Mouse (Mus musculus) left cerebral cortex, adult 8-10 months (tissue): ENCODE data around the gene Synpo2. TPM values are rescaled to one million over a fixed set of nuclear protein-coding genes. Genes with fewer than 3 reads are reported as not detected.

Experiments
- DNase-seq, 2 experiments: peaks; one replicate each; pipeline ENCODE4 v3.0.0; 2022; ENCODE audit warnings: low spot score in 2 of 2
- total RNA-seq, 4 experiments: library from RNA; stranded (reverse); gene quantifications; 2 replicates each; pipeline ENCODE4 v1.2.4; 2022

Synpo2 gene
- total RNA-seq, 4 experiments from 2014 or later, result 4.2 to 8.1 (median 4.5) TPM

DNA sequence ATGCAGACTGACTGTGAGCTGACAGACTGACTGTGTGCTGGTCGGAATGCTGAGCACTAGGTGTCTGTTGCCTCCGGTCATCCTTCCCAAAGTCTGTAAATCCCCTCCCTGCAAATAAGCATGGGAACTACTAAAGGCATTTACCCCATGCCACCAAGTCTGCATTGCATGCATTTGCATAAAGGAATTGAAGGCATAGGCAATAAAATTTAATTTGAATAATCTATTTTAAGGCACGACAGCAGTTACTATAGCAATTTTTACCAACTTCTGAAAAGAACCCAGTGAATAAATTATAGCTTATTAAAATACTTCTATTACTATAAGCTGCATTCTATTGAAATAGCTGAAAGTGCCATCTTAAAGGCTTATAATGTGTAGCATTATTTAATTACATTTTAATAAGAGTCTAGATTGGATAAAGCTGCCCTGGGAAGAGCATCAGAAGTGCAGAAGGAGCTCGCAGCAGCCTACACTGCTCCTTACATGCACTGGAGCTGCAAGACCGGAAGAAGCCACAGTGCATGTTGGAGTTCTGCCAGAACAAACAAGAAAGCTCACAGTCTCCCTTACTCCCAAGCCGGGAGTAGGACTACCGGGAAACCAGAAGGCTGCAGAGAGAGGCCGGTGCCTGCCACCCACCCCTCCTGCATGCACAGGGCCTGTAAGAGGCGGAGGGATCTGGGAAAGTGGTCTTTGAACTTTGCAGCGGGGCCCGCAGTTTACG is 142.9 kb downstream of the Synpo2 start:
- DNase-seq, result no peak

DNA sequence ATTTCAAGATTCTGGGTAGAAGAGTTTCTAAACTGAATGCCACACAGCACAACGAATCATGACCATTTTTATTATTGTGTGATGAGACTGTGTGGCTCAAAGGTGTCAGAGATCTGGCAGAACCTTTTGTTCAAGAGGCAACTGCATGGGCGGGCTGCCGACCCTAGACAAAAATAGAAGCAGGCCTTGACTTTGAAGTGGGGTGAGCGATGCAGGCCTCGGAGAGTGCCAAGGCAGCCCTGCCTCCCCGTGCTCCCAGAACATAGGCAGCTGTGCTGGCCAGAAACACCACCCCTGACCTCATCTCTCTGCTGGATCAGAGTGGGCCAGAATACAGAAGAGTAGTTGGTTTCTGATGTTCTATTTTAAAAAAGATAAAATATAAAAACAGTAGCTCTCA is 143.5 kb downstream of the Synpo2 start:
- no peak for DNase-seq

DNA sequence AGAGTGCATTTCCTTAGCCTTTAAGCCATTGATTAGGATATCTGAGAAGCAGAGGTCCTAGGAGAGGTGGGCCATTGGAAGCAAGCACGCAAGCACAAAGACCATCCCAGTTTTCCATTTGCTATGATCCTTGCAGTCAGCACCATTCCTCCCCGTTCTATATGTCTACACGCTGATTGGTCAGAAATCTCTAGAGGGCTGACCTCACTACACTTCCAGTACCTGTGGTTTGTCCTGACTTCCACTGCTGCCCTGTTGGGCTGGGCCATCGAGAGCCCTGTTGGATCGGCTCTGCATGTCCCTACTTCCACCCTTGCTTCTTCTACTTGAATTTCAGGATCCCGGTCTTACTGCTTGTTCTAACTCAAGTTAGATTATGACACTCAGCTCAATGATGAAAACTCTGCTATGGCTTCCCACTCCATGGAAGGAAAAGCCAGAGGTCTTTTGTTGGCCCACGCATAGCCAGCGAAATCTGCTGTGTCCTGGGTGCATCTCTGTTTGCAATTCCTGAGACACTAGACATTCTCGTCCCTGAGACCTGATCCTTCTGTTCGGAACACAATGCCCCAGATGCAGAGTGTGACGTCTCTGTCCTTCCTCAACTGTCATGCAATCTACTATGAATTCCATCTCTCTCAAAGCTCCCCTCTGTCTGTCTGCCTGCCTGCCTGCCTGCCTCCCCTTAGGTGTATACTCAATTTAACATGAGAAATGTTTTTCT is 146.5 kb downstream of the Synpo2 start:
- no peak for DNase-seq

DNA sequence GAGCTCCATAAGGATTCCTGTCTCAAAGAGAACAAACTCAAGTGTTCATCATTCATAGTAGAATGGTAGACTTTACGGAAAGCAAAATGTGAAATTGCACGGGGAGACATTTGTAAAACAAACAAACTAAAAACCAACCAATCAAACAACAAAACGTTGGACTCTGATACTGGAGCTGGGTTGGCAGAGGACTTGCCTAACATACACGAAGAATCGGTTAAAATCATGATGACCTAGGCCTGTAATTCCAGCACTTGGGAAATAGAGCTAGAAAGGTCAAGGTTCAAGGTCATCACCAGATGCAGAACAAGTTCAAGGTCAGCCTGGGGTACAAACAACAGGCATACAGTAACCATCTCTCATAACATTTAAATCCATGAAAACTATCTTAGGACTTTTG is 147.7 kb downstream of the Synpo2 start:
- no peak for DNase-seq

DNA sequence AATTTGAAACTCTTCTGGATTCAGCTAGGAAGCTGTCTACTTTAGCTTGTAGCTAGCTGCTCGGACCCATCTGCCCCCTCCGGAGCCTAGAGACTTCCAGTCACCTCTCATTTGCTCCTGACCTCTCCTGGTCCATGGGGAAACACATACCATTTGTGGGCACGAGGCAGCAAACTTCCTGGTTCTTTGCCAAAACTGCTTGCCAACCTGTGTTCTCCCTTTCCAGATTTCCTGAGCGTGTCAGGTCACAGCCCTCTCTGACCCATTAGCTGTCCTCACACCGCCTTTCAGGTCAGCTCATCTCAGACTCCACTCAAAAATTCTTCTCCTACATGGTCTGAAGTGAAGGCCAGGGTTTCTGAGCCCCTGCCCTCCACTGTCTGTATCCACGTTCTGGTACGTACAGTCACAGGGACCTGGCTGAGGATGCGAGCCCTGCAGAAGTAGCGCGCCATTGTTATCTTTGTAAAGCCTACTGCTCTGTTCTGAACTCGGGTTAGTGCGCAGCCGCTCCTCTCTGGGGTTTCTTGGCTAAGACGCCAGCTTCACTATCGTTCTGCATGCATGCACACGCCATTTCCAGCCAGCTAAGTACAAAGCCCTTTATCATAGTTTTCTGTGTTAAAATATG is 150.0 kb downstream of the Synpo2 start:
- no peak for DNase-seq

DNA sequence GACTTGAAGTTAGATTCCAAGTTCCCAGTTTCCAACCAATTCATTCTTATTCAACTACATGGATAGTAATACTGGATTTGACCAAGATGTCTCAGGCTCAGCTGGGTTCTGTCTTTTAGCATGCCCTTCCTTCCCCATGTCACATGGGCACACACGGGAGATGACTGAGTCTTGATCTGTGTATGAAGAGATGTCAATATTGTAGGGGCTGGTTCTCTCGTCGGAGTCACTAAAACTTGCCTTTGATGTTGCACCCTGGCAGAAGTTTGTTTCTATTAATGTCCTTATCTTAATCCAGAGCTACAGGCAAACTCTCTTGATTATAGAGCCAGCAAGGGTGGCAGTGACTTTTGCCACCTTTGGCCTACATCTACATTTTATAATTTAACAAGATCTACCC is 154.3 kb downstream of the Synpo2 start:
- DNase-seq, result no peak

DNA sequence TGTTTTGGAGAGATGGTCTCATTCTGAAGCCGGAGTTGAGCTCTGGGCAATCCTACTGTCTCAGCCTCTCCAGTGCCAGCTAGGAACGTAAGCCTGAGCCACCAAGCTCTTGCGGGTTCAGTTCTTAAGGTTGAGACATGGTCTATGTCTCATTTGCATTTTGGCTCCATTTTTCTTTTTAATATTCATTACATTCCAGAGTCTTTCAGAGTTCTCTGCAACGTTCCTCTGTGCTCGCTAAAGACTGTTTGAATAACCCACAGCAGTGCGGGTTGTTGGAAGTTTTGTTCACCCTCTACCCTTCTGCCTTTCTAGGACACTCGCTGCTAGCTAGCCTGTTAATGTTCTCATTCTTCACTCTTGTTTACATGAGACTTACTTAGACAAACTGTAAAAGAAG is 155.0 kb downstream of the Synpo2 start:
- DNase-seq, result no peak

DNA sequence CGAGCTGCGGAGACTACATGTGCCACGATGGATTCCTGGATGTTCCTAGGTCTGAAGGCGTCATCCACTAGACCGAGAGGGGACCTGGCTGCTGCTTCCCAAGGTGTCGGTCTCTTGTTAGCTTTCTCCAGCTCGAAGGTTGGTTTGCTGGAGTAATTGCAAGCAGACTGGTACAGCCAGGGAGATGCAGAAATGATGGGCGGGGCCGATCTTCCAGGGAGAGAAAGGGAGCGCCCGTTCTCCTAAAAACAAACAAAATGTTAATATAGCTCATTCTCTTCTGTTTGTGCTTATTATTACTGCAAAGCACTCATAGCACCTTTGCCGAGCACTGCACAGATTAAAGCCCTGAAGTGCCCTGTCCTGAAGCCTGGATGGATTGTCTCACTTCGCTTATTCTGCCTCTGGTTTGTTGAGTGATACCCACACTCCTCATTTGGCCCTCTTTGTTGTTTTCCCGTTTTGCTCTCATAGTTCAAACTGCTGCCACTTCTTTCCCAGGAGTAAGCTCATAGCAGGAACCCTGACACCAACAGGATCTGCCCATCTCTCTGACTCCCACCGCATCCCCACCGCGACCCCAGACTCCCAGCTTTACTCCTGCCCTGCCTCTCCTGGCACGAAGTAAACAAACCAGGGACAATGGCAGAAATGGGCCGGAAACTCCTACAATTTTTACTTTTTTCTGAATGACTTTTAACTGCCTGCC is 155.8 kb downstream of the Synpo2 start:
- DNase-seq, result no peak

DNA sequence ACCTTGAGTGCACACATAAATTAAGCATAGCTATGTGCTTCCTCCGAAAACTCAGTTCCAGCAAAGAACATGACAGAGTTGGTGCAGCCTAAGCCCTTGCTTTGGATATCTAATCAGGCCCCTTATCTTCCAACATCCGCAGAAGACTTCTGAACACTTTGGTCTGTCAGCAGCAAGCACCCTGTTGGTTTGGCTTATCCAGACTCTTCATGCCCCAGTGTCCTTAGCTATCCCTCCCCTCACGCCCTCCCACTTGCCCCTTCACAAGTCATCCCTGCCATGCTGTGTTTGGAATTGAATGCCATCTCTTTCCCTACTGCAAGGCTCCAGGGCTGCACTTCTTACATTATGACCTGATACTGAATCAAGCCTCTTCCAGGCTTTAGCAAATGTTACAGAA is 160.2 kb downstream of the Synpo2 start:
- DNase-seq, result no peak

DNA sequence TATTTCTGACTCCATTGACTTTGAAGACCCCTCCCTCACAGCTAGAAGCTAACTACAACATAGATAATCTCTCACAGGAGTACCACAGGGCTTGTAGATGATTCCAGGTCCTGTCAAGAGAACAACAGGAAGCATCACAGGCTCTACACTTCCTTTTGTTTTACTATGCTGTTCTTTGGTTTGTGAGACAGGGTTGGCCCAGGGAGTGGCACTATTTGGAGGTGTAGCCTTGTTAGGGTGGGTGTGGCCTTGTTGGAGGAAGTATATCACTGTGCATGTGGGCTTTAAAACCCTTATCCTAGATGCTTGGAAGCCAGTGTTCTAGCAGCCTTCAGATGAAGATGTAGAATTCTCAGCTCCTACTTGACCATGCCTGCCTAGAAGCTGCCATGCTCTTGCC is 160.9 kb downstream of the Synpo2 start:
- no peak for DNase-seq

DNA sequence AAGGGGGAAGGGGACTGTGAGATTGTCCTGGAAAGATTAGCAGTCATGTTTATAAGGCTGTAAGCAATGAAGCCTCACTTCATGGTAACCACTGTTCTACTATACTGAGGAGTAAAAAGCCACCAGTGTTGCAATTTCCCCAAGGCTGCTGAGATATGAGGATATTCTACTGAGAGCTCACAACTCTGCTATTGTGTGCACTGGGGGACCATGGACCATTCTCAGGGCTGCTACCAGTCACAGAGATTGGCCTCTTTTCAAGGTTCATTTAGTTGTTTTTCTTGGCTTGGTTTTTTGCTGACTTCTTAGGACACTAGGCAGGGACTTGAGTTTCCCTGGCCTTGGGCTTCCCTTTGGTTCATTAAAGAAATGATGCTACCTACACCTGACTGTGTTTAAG is 162.6 kb downstream of the Synpo2 start:
- DNase-seq, result no peak

DNA sequence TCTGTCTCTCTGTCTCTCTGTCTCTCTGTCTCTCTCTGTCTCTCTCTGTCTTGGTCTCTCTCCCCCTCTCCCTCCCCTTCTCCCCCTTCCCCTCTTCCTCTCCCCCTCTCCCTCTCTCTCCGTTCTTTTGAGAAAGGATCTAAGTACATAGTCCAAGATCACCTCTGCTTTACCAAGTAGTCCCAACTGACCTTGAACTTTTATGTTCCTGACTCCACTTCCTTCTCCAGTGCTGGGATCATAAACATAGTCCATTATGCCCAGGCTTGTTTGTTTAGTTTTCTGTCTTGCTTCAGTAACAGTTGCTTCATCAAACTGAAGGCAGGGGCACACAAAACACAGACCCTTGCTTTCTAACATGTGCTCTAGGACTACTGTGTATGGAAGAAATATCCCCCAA is 163.5 kb downstream of the Synpo2 start:
- DNase-seq, result no peak

DNA sequence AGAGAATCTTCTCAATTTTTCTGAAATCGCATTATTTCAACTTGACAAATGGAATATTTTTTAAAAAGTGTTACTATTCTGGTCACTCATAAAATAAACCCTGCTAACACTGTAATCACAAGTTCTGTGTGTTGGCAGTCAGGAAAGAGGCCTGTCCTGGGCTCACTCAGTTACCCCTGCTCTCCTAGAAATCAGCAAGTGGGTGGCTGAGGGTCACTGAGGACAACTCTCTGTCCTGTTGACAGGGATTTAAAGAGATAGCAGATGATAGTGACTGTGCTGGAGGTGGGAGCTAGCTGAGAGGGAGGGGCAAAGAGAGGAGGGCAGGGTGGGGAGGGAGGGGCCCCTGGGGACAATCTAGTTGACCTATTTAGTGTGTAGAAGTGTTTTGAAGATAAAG is 165.0 kb downstream of the Synpo2 start:
- DNase-seq, result no peak

DNA sequence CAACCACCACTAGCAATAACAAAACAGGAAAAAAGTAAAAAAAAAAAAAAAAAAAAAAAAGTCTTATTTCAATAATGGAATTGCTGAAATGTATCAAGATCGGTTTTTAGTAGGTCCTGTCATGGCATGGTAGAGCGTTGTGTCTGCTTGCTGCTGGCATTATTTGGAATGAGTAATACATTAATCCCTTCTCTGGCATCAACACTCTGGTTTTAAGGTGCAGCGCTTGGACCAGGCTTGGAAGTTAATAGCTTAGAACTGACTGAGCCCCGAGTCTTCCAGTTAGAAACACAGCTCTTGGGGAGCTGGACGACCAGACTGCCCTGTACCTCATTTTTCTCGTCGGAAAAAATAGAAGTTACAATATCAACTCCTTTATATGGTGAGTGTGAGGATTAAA is 169.1 kb downstream of the Synpo2 start:
- DNase-seq, result no peak

DNA sequence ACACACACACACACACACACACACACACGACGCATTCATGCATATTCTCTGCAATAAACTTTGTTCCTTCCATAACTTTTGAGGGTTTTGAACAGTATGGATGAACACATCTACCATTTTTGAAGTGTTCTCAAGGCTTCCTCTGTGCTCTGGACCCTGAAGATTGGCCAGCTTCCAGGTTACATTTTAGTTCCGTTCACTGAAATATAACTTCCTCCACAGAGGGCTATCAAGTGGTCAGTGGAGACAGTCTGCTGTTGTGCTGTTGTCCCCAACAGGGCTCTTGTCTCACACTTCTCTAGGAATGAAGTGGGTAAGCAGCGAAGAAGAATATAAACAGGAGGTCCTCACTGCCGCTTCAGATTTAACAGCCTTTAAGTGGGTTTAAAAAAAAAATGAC is 170.5 kb downstream of the Synpo2 start:
- no peak for DNase-seq

DNA sequence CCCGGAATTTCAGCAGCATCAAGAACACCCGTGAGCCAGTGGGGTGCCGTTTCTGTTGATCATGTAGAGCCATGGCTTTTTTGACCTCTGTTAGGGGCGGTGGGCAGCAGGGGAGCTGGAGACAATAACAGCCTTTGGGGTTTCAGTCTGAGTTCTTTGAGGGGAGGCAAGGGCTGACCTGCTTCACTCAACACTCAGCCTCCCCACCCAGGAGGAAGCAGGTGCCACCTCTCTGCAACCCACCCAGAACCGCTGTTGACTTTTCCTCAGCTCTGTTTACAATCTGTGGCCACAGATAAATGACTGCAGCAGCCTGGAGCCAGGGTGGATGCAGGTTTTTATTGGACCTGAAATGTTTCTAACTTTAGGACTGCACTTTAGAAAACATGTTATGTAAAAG is 171.8 kb downstream of the Synpo2 start:
- DNase-seq, result no peak

DNA sequence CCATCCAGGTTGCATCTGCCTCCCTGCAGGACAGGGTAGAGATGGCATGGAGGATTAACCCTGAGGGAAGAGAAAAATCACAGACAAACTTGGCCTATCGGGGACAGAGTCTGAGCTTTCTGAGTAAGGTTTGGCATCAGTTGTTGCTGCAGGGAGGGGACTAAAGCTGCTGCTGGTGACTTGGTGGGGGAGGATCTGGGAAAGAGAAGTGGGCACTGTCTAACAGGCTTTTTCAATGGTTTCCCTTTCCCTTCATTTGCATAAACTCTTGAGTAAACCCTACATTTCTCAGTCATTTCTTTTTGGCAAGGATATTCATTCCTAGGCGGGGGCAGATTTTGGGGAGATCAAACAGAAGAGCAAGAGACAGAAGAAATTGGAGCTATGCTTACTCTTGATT is 174.0 kb downstream of the Synpo2 start:
- no peak for DNase-seq

DNA sequence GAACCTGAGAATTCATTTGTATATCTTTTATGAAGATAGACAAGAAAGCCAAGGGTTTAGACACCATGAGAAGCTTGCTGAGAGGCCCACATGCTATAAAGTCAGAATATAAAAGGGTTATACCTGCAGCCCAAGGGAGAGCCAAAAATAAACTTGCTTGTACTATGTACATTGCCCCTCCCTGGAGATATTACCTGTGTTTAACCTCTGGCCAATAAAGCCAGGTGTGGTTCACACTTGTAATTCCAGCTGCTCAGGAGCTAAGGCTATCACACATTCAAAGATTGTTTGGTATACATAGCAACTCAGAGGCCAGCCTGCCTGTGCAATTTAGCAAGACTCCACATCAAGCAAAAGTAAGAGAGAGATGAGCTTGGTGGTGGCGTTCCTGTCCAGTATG is 177.1 kb downstream of the Synpo2 start:
- DNase-seq, result no peak

DNA sequence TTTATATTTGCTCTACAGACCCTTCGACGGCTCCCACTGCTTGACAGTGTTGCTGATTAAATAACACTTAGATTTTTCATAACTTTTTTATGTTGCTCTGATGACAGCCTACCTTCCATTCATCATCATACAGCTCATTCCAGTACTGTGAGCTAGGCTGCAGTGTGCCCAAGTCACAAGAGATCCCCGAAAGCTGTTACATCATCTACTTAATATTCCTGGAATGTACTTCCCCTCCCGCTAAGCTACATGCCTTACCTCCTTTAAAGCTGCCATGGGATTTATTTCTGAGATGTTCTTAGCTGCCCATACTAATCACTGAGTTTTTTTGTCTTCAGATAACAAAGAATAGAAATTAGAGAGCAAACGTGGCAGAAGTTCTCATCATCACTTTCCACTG is 181.8 kb downstream of the Synpo2 start:
- DNase-seq, result no peak

DNA sequence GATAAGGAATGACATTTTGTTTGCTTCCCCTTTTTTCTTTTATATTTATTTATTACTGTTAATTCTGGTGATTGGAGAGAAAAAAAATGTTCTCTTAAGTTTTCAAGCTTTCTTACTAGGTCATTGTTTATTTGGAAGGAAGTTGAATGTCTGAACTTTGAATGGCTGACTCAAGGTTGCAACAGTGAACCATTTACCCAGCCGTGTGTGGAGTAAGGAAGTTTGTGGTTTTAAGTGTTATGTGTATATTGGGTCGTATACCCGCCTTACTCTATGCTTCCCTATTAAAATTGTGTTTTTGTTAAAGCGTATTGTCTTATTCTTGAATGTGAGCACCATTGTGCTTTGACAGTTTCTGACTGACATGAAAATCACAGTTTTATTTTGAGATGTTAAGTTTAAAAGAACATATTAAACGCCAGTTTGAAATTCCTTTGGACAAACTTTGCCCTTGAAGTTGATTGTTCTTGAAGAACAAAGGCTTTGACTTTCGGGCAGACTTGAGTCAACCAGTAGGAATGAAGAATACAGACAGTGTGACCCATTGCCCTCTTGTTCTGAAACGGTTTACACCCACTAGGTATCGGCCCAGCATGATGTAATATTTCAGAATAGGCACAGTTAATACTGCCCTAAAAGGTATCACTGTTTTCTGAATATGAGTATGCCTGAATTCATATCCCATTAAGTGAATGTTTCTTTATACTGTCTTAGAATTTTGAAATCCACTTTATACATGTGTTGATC is 182.6 kb downstream of the Synpo2 start:
- DNase-seq, result no peak

DNA sequence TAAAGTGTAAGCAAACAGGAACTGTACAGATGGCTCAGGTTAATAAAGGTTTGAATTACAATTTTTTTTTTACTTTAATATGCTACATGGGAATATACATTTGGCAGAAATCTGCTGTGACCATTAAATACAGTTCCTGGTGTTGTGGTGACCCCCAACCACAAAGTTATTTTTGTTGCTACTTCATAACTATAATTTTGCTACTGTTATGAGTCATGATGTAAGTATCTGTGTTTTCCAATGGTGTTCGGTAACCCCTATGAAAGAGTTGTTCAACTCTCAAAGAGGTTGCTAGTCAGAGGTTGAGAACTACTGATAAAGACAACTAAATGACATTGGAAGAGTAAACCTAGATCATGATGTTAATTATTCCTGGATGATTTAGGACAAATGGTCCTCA is 193.6 kb downstream of the Synpo2 start:
- no peak for DNase-seq
